In genomic region chr9:21545351-21545915, GRCm38 (mm10) we compare ENCODE assay signal across 8 mouse cellular contexts. TPM values are rescaled to one million over a fixed set of nuclear protein-coding genes. Genes with fewer than 3 reads are reported as not detected.
DNase-seq lines count a peak whose midpoint lies in the region; ATAC-seq and TF ChIP-seq lines count a peak whose summit lies in the region.

No protein-coding gene starts in this region.

- H3K4me2 ChIP-seq in intestine, postnatal 0 days (replicated peaks; ENCODE audit: low read depth), result peak overlapping the region; percentile 75
- peak overlapping the region; percentile 74 for H3K4me2 ChIP-seq in neural tube, embryonic 13.5 days

- H3K4me3 ChIP-seq in erythroblast, embryonic 14.5 days (replicated peaks), result peak overlapping the region; percentile 93
- H3K4me3 ChIP-seq in thymus, adult 2 months (ENCODE audit: control insufficient read depth, insufficient read depth, low read length), result peak overlapping the region; percentile 60
- peak overlapping the region; percentile 62 for H3K4me3 ChIP-seq in intestine, postnatal 0 days (ENCODE audit: low read depth, low read length)
- peak overlapping the region; percentile 58 for H3K4me3 ChIP-seq in neural tube, embryonic 13.5 days

- TF ChIP-seq POLR2A in thymus, adult 2 months (IDR thresholded peaks at IDR 0.05; ENCODE audit: control insufficient read depth, extremely low read depth, insufficient read depth, low read length, poor library complexity), result no peak

- WGBS in thymus, adult 2 months, result 32% methylated on average over 9 of the region's 9 CpGs
- 8% methylated on average over 9 of the region's 9 CpGs for WGBS in intestine, postnatal 0 days
- WGBS in neural tube, embryonic 13.5 days, result 5% methylated on average over 9 of the region's 9 CpGs

- DNase-seq in thymus, adult 2 months, result no peak
- DNase-seq in thymus, postnatal 10 days (ENCODE audit: low spot score in 2 of 2), result no peak
- no peak for DNase-seq in c-Kit-positive CD71-positive TER-119-positive erythroid progenitor cells, embryonic 14.5 days (ENCODE audit: low spot score)
- DNase-seq in adrenal gland, postnatal 10 days, result no peak

- ATAC-seq in erythroblast, adult 5-6 weeks (replicated peaks; ENCODE audit: low FRiP score, poor library complexity, severe bottlenecking), result no peak
- peak; percentile 78 for ATAC-seq in intestine, postnatal 0 days
- ATAC-seq in neural tube, embryonic 13.5 days (ENCODE audit: low read depth), result peak; percentile 58

- no peaks in the 10 kb centered on the region for H3K9me3 ChIP-seq in erythroblast, embryonic 14.5 days (ENCODE audit: control insufficient read depth, low read length)
- H3K9me3 ChIP-seq in intestine, postnatal 0 days (ENCODE audit: control insufficient read depth), result no peaks in the 10 kb centered on the region
- no peaks in the 10 kb centered on the region for H3K9me3 ChIP-seq in neural tube, embryonic 13.5 days

- no peaks in the 10 kb centered on the region for H3K27me3 ChIP-seq in erythroblast, embryonic 14.5 days (ENCODE audit: control insufficient read depth)
- no peaks in the 10 kb centered on the region for H3K27me3 ChIP-seq in thymus, adult 2 months (ENCODE audit: control insufficient read depth, insufficient read depth, low read length)
- no peaks in the 10 kb centered on the region for H3K27me3 ChIP-seq in intestine, postnatal 0 days (replicated peaks; ENCODE audit: control insufficient read depth, insufficient read depth, low read length)
- H3K27me3 ChIP-seq in neural tube, embryonic 13.5 days, result no peaks in the 10 kb centered on the region

- no peak for TF ChIP-seq CTCF in thymus, adult 2 months (IDR thresholded peaks at IDR 0.05; ENCODE audit: borderline replicate concordance, control insufficient read depth, extremely low read depth, insufficient read depth, low read length, poor library complexity)
- TF ChIP-seq CTCF in intestine, postnatal 0 days (IDR thresholded peaks at IDR 0.05; ENCODE audit: low read depth), result no peak

- H3K9ac ChIP-seq in intestine, postnatal 0 days (ENCODE audit: low read depth, low read length), result peak overlapping the region; percentile 35; the same call in 1 of the 2 replicates
- H3K9ac ChIP-seq in neural tube, embryonic 13.5 days, result peak overlapping the region; percentile 73

- peak overlapping the region; percentile 25; the same call in 1 of the 2 replicates for H3K27ac ChIP-seq in thymus, adult 2 months (ENCODE audit: control insufficient read depth, insufficient read depth, low read length)
- H3K27ac ChIP-seq in intestine, postnatal 0 days (ENCODE audit: low read depth, low read length), result peak overlapping the region; percentile 57
- H3K27ac ChIP-seq in neural tube, embryonic 13.5 days (replicated peaks), result peak overlapping the region; percentile 99

- H3K4me1 ChIP-seq in erythroblast, embryonic 14.5 days (ENCODE audit: control insufficient read depth), result peaks cover 48% of the 10 kb centered on the region
- H3K4me1 ChIP-seq in thymus, adult 2 months (replicated peaks; ENCODE audit: control insufficient read depth, insufficient read depth, low read length), result peaks cover 15% of the 10 kb centered on the region
- no peaks in the 10 kb centered on the region; the same call in 1 of the 2 replicates for H3K4me1 ChIP-seq in intestine, postnatal 0 days (replicated peaks; ENCODE audit: control insufficient read depth, insufficient read depth, low read length)
- H3K4me1 ChIP-seq in neural tube, embryonic 13.5 days (replicated peaks), result peaks cover 40% of the 10 kb centered on the region

- H3K36me3 ChIP-seq in erythroblast, embryonic 14.5 days (ENCODE audit: control insufficient read depth), result peaks cover 23% of the 10 kb centered on the region
- H3K36me3 ChIP-seq in thymus, adult 2 months (ENCODE audit: control insufficient read depth, insufficient read depth, low read length), result no peaks in the 10 kb centered on the region
- H3K36me3 ChIP-seq in intestine, postnatal 0 days (ENCODE audit: control insufficient read depth, insufficient read depth), result no peaks in the 10 kb centered on the region
- peaks cover 8% of the 10 kb centered on the region; the same call in 1 of the 2 replicates for H3K36me3 ChIP-seq in neural tube, embryonic 13.5 days

RNA-seq across cellular contexts. Expression of gene Carm1, which starts 1.3 kb away (rescaled TPM):
- polyA plus RNA-seq in erythroblast, embryonic 14.5 days (2012), result 41.9 and 46.0 TPM in 2 replicates
- total RNA-seq in erythroblast, adult 5-6 weeks (2015; ENCODE audit: low replicate concordance), result 35.7 and 90.5 TPM in 2 replicates
- total RNA-seq in erythroblast, adult 5-6 weeks (2017; ENCODE audit: low replicate concordance), result 51.5 and 54.9 TPM in 2 replicates
- 98.5 and 112 TPM in 2 replicates for polyA plus RNA-seq in thymus, adult 2 months (2012; rRNA removed)
- polyA plus RNA-seq in intestine, postnatal 0 days (2015; fragmentation: Nextera tagmentation; extraction: Ambion mirVana), result 10.0 and 11.9 TPM in 2 replicates
- polyA plus RNA-seq in neural tube, embryonic 13.5 days (2015; fragmentation: Nextera tagmentation; extraction: Ambion mirVana), result 43.8 and 45.8 TPM in 2 replicates
- 10 to 100 TPM; 45.1 to 65.4 TPM for total RNA-seq in adrenal gland, postnatal 10 days (2021)

RNA-seq across cellular contexts. Expression of gene AB124611, which starts 19.5 kb away (rescaled TPM):
- 0.13 and 0.39 TPM in 2 replicates for polyA plus RNA-seq in erythroblast, embryonic 14.5 days (2012)
- total RNA-seq in erythroblast, adult 5-6 weeks (2015; ENCODE audit: low replicate concordance), result 37.3 and 39.5 TPM in 2 replicates
- 39.3 and 42.3 TPM in 2 replicates for total RNA-seq in erythroblast, adult 5-6 weeks (2017; ENCODE audit: low replicate concordance)
- polyA plus RNA-seq in thymus, adult 2 months (2012; rRNA removed), result 29.5 and 31.1 TPM in 2 replicates
- 0.43 and 1.1 TPM in 2 replicates for polyA plus RNA-seq in intestine, postnatal 0 days (2015; fragmentation: Nextera tagmentation; extraction: Ambion mirVana)
- polyA plus RNA-seq in neural tube, embryonic 13.5 days (2015; fragmentation: Nextera tagmentation; extraction: Ambion mirVana), result 2.9 and 4.2 TPM in 2 replicates
- 1 to 10 TPM; 4.2 to 4.7 TPM for total RNA-seq in adrenal gland, postnatal 10 days (2021)

RNA-seq across cellular contexts. Expression of gene Tmed1, which starts 35.4 kb away (rescaled TPM):
- polyA plus RNA-seq in erythroblast, embryonic 14.5 days (2012), result 0.47 and 0.75 TPM in 2 replicates
- total RNA-seq in erythroblast, adult 5-6 weeks (2015; ENCODE audit: low replicate concordance), result 2.1 and 3.6 TPM in 2 replicates
- total RNA-seq in erythroblast, adult 5-6 weeks (2017; ENCODE audit: low replicate concordance), result 0.85 and 5.9 TPM in 2 replicates
- 12.8 and 17.0 TPM in 2 replicates for polyA plus RNA-seq in thymus, adult 2 months (2012; rRNA removed)
- polyA plus RNA-seq in intestine, postnatal 0 days (2015; fragmentation: Nextera tagmentation; extraction: Ambion mirVana), result 31.1 and 31.4 TPM in 2 replicates
- polyA plus RNA-seq in neural tube, embryonic 13.5 days (2015; fragmentation: Nextera tagmentation; extraction: Ambion mirVana), result 52.8 and 53.9 TPM in 2 replicates
- 10 to 100 TPM; 30.3 to 30.4 TPM for total RNA-seq in adrenal gland, postnatal 10 days (2021)

RNA-seq across cellular contexts. Expression of gene Timm29, which starts 47.1 kb away (rescaled TPM):
- polyA plus RNA-seq in erythroblast, embryonic 14.5 days (2012), result 0.74 and 1.2 TPM in 2 replicates
- 11.1 and 16.7 TPM in 2 replicates for total RNA-seq in erythroblast, adult 5-6 weeks (2015; ENCODE audit: low replicate concordance)
- 16.2 and 17.0 TPM in 2 replicates for total RNA-seq in erythroblast, adult 5-6 weeks (2017; ENCODE audit: low replicate concordance)
- 43.5 and 45.8 TPM in 2 replicates for polyA plus RNA-seq in thymus, adult 2 months (2012; rRNA removed)
- polyA plus RNA-seq in intestine, postnatal 0 days (2015; fragmentation: Nextera tagmentation; extraction: Ambion mirVana), result 15.1 and 15.9 TPM in 2 replicates
- polyA plus RNA-seq in neural tube, embryonic 13.5 days (2015; fragmentation: Nextera tagmentation; extraction: Ambion mirVana), result 54.6 and 58.4 TPM in 2 replicates
- 10 to 100 TPM; 46.3 to 48.3 TPM for total RNA-seq in adrenal gland, postnatal 10 days (2021)

RNA-seq across cellular contexts. Expression of gene Yipf2, which starts 47.2 kb away (rescaled TPM):
- 0.20 and 0.25 TPM in 2 replicates for polyA plus RNA-seq in erythroblast, embryonic 14.5 days (2012)
- total RNA-seq in erythroblast, adult 5-6 weeks (2015; ENCODE audit: low replicate concordance), result 1.3 and 2.3 TPM in 2 replicates
- total RNA-seq in erythroblast, adult 5-6 weeks (2017; ENCODE audit: low replicate concordance), result 2.6 and 5.7 TPM in 2 replicates
- polyA plus RNA-seq in thymus, adult 2 months (2012; rRNA removed), result 47.1 and 50.6 TPM in 2 replicates
- polyA plus RNA-seq in intestine, postnatal 0 days (2015; fragmentation: Nextera tagmentation; extraction: Ambion mirVana), result 19.2 and 20.1 TPM in 2 replicates
- polyA plus RNA-seq in neural tube, embryonic 13.5 days (2015; fragmentation: Nextera tagmentation; extraction: Ambion mirVana), result 22.7 and 23.5 TPM in 2 replicates
- 10 to 100 TPM; 22.9 to 25.1 TPM for total RNA-seq in adrenal gland, postnatal 10 days (2021)

Comparison
In these comparisons a context has a peak if more than half of its experiments do, and no peak if none do; other contexts are left out.
1. H3K27ac ChIP-seq: peak in every context shown above with its lines; median percentile 99 in neural tube, embryonic 13.5 days; 57 in intestine, postnatal 0 days; 25 in thymus, adult 2 months.